Mouse (Mus musculus) limb, embryonic 11.5 days (tissue): ENCODE measurements around the gene Tgm7. TPM values are rescaled to one million over a fixed set of nuclear protein-coding genes. Genes with fewer than 3 reads are reported as not detected.

Source experiments
- ATAC-seq: fragments of 200-750 bp; cut with Nextera tagmentation; 2 replicates; pipeline ENCODE4 v1.8.0; 2017; ENCODE audit warnings: low read depth; ENCODE audit not compliant: insufficient number of reproducible peaks, low FRiP score, low TSS enrichment
- DNase-seq: peaks from one replicate; pipeline ENCODE4 v3.0.0-alpha.2; 2015; ENCODE audit warnings: low spot score
- H3K27ac ChIP-seq: fragments of 300-500 bp; sonication (generic); replicated peaks from 2 replicates; pipeline ENCODE4 v1.5.1; 2014; ENCODE audit warnings: low read depth, mild to moderate bottlenecking, low read length
- H3K27me3 ChIP-seq: fragments of 300-500 bp; sonication (generic); 2 replicates; pipeline ENCODE4 v1.6.1; 2014; ENCODE audit warnings: mild to moderate bottlenecking, low read length, mixed read lengths; ENCODE audit not compliant: control insufficient read depth, insufficient read depth
- H3K36me3 ChIP-seq: fragments of 300-500 bp; sonication (generic); 2 replicates; pipeline ENCODE4 v1.6.1; 2014; ENCODE audit warnings: mild to moderate bottlenecking, low read length, moderate library complexity, mixed read lengths; ENCODE audit not compliant: control insufficient read depth, insufficient read depth
- H3K4me1 ChIP-seq: fragments of 300-500 bp; sonication (generic); 2 replicates; pipeline ENCODE4 v1.6.1; 2014; ENCODE audit warnings: low read length, mixed read lengths; ENCODE audit not compliant: control insufficient read depth, insufficient read depth
- H3K4me2 ChIP-seq: fragments of 300-500 bp; sonication (generic); 2 replicates; pipeline ENCODE4 v1.6.1; 2014; ENCODE audit warnings: low read depth, mild to moderate bottlenecking, moderate library complexity; ENCODE audit not compliant: severe bottlenecking
- H3K4me3 ChIP-seq: fragments of 300-500 bp; sonication (generic); 2 replicates; pipeline ENCODE4 v1.5.1; 2014; ENCODE audit warnings: low read depth, low read length
- H3K9ac ChIP-seq: fragments of 300-500 bp; sonication (generic); 2 replicates; pipeline ENCODE4 v1.6.1; 2014; ENCODE audit warnings: mild to moderate bottlenecking, low read length
- H3K9me3 ChIP-seq: fragments of 300-500 bp; sonication (generic); 2 replicates; pipeline ENCODE4 v1.6.1; 2016; ENCODE audit warnings: low read length; ENCODE audit not compliant: control insufficient read depth
- WGBS: fragments of 180-500 bp; shearing (Covaris S2); extraction: QIAGEN DNeasy Blood & Tissue Kit; methylation state at CpG from one replicate; pipeline ENCODE4 v1.1.7; 2014; 5-methylcytosine and 5-hydroxymethylcytosine counted together
- polyA plus RNA-seq: library from polyadenylated mRNA; unstranded; fragments of >200 nt; fragmentation: Nextera tagmentation; extraction: Ambion mirVana; gene quantifications from 2 replicates; pipeline ENCODE4 v1.2.1, GENCODE M21; 2014

Gene Tgm7
- polyA plus RNA-seq, 1 experiment from 2014 or later, result not detected

- DNase-seq, result no peak
- Histone ChIP-seq H3K27me3 (no peaks in the 10 kb centered on the region), H3K9me3 (no peaks in the 10 kb centered on the region), H3K4me3 (no peak overlapping the region), H3K4me2 (no peak overlapping the region), H3K36me3 (no peaks in the 10 kb centered on the region), H3K9ac (no peak overlapping the region), H3K27ac (no peak overlapping the region), H3K4me1 (no peaks in the 10 kb centered on the region)
- no peak for ATAC-seq
- WGBS, result 75% methylated on average over 4 of the region's 4 CpGs
Measured at GRCm38 (mm10) chr2:121089751-121090150, 19.8 kb downstream of the Tgm7 start.

- Histone ChIP-seq H3K9ac (no peak overlapping the region), H3K36me3 (no peaks in the 10 kb centered on the region), H3K9me3 (no peaks in the 10 kb centered on the region), H3K4me1 (no peaks in the 10 kb centered on the region), H3K4me2 (no peak overlapping the region), H3K27me3 (no peaks in the 10 kb centered on the region), H3K4me3 (no peak overlapping the region), H3K27ac (no peak overlapping the region)
- no peak for ATAC-seq
- WGBS, result 88% methylated on average over 3 of the region's 3 CpGs
- no peak for DNase-seq
Measured at GRCm38 (mm10) chr2:121088507-121088906, 21.1 kb downstream of the Tgm7 start.

DNA sequence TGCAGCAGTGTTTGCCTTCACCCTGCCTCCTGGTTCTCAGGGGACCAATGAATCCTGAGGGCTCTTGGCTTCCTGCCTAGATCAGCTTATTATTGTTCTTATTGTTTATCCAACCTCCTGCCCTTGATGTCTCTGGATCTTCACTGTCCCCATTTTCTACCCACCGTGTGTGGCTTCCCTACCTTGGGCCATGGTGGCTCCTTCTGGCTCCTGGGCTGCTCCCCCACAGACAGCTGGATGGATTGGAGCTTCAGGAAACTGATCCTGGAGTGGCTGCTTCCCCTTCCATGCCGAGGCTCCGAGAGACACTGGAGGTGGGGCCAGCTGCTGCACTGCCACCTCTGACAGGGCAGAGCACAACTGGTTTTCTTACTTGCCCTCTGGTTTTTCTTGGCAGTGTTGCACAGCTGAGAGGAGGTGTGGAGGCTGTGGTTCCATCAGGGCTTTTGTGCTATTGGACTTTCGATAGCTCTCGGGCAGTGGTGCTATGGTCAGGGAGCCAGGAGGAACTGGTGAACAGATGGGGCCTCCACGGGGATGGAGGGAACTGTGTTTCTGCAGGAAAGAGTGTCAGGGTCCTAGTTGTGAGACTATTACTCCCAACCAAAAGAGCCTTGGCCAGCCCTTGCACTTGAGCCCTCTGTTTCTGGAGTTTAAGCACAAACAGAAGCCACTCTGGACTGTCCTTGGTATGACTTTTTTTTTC lies 24.0 kb downstream of the Tgm7 start, which contains the start of gene Tgm5:
Gene Tgm5 (minus strand): TSS at position 362 of the 706 bp plus-strand sequence.
- H3K4me1 ChIP-seq, result no peaks in the 10 kb centered on the region
- H3K9ac ChIP-seq, result no peak within 1 kb of the TSS
- WGBS, result 53% methylated on average over 6 of the region's 6 CpGs
- no peaks in the 10 kb centered on the region for H3K36me3 ChIP-seq
- H3K27ac ChIP-seq, result no peak within 1 kb of the TSS
- no peaks in the 10 kb centered on the region for H3K27me3 ChIP-seq
- no peak for DNase-seq
- H3K4me3 ChIP-seq, result no peak within 1 kb of the TSS
- H3K4me2 ChIP-seq, result no peak within 1 kb of the TSS
- ATAC-seq, result no peak
- no peaks in the 10 kb centered on the region for H3K9me3 ChIP-seq

GRCm38 (mm10) chr2:121082626-121083025 lies 27.0 kb downstream of the Tgm7 start:
- Histone ChIP-seq H3K4me1 (no peaks in the 10 kb centered on the region), H3K27ac (no peak overlapping the region), H3K4me3 (no peak overlapping the region), H3K4me2 (no peak overlapping the region), H3K36me3 (no peaks in the 10 kb centered on the region), H3K27me3 (no peaks in the 10 kb centered on the region), H3K9me3 (no peaks in the 10 kb centered on the region), H3K9ac (no peak overlapping the region)
- DNase-seq (no peak), ATAC-seq (no peak)
- whole genome bisulfite sequencing, result 86% methylated on average over 1 of the region's 1 CpGs

- Histone ChIP-seq H3K4me2 (no peak overlapping the region), H3K9me3 (no peaks in the 10 kb centered on the region), H3K36me3 (no peaks in the 10 kb centered on the region), H3K9ac (no peak overlapping the region), H3K27ac (no peak overlapping the region), H3K27me3 (no peaks in the 10 kb centered on the region), H3K4me1 (no peaks in the 10 kb centered on the region), H3K4me3 (no peak overlapping the region)
- DNase-seq (no peak), ATAC-seq (no peak)
- WGBS, result 79% methylated on average over 7 of the region's 7 CpGs
Measured at GRCm38 (mm10) chr2:121074747-121075146, 34.8 kb downstream of the Tgm7 start.

- Histone ChIP-seq H3K4me1 (no peaks in the 10 kb centered on the region), H3K9me3 (no peaks in the 10 kb centered on the region), H3K9ac (no peak overlapping the region), H3K4me3 (no peak overlapping the region), H3K4me2 (no peak overlapping the region), H3K36me3 (no peaks in the 10 kb centered on the region), H3K27me3 (no peaks in the 10 kb centered on the region), H3K27ac (no peak overlapping the region)
- ATAC-seq, result no peak
- no peak for DNase-seq
- 88% methylated on average over 6 of the region's 6 CpGs for WGBS
Measured at GRCm38 (mm10) chr2:121071871-121072270, 37.7 kb downstream of the Tgm7 start.

DNA sequence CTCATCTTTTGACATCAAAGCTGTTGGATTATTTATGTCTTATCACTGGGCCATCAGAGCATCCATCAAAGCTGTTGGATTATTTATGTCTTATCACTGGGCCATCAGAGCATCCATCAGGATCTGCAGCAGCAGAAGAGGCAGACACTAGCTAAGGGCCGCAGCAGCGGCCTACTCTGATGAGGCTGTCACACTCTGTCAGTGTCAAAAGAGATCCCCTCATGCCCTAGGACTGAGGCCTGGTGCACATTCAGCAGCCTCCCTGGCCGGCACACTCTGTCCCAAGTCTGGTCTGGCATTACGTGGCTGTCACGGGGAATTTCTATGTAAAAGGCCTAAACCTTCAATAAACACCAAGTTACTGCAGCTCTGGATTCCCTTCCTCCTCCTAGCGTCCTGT lies 40.1 kb downstream of the Tgm7 start:
- 69% methylated on average over 6 of the region's 6 CpGs for WGBS
- no peak overlapping the region for H3K4me3 ChIP-seq
- H3K9ac ChIP-seq, result no peak overlapping the region
- DNase-seq, result no peak
- ATAC-seq, result no peak
- no peak overlapping the region for H3K27ac ChIP-seq
- H3K4me1 ChIP-seq, result no peaks in the 10 kb centered on the region
- H3K4me2 ChIP-seq, result no peak overlapping the region
- no peaks in the 10 kb centered on the region for H3K36me3 ChIP-seq
- H3K27me3 ChIP-seq, result no peaks in the 10 kb centered on the region
- H3K9me3 ChIP-seq, result no peaks in the 10 kb centered on the region

GRCm38 (mm10) chr2:121067116-121067515 lies 42.5 kb downstream of the Tgm7 start:
- H3K27me3 ChIP-seq, result no peaks in the 10 kb centered on the region
- no peak for ATAC-seq
- no peak overlapping the region for H3K9ac ChIP-seq
- no peak overlapping the region for H3K4me2 ChIP-seq
- H3K4me1 ChIP-seq, result no peaks in the 10 kb centered on the region
- no peak overlapping the region for H3K4me3 ChIP-seq
- WGBS, result 73% methylated on average over 4 of the region's 4 CpGs
- no peak for DNase-seq
- H3K9me3 ChIP-seq, result no peaks in the 10 kb centered on the region
- no peaks in the 10 kb centered on the region for H3K36me3 ChIP-seq
- no peak overlapping the region for H3K27ac ChIP-seq

DNA sequence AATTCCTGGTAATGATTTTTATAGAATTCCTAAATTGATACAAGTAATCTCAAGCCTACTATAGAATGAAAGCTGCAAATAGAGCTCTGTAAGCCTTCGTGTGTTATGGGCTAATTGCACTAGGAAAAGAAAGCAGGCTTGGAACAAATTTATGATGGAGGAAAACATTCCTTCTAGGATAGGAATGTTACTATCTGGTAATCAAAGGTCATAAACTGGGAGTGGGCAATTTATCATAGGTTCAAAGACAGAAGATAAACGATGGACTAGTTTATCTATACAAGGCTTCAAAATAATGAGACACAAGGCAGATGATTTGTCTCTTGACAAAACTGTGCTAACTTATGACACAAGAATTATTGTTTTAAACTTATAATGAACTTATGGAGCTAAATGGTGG lies 48.3 kb downstream of the Tgm7 start:
- no peaks in the 10 kb centered on the region for H3K36me3 ChIP-seq
- H3K9me3 ChIP-seq, result no peaks in the 10 kb centered on the region
- no peak overlapping the region for H3K9ac ChIP-seq
- WGBS, result 70% methylated on average over 2 of the region's 2 CpGs
- H3K27me3 ChIP-seq, result no peaks in the 10 kb centered on the region
- ATAC-seq, result no peak
- no peaks in the 10 kb centered on the region for H3K4me1 ChIP-seq
- no peak overlapping the region for H3K27ac ChIP-seq
- no peak for DNase-seq
- no peak overlapping the region for H3K4me2 ChIP-seq
- no peak overlapping the region for H3K4me3 ChIP-seq
